Mouse (Mus musculus) spleen, adult 2 months (tissue): Measurements from ENCODE around the gene Ppp2r1b.

Source experiments
- CTCF ChIP-seq: fragments of 200-500 bp; IDR thresholded peaks from 2 replicates; pipeline ENCODE4 v1.5.1; 2011; ENCODE audit warnings: mild to moderate bottlenecking, inconsistent platforms; ENCODE audit not compliant: insufficient read depth, insufficient read length, insufficient replicate concordance; ENCODE audit errors: extremely low read depth
- POLR2A ChIP-seq: fragments of 200-500 bp; IDR thresholded peaks from 2 replicates; pipeline ENCODE4 v1.6.1; 2011; ENCODE audit warnings: low read depth, low read length, inconsistent platforms

DNA sequence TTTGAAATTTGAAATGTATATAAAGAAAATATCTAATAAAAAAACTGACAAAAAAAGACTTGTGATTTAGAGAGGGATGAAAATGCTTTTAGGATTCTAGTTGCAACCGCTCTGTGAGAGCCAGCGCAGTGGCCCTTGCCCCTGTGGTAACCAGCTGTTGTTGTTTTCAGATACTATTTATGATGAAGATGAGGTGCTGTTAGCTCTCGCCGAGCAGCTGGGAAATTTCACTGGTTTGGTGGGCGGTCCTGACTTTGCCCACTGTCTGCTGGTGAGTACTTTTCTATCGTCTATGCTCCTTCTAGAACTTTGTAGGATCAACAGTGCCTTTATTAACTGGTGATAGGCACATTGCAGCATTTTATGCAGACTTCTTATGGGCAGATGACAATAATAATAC, 13.6 kb downstream of the Ppp2r1b start:
- no peak for TF ChIP-seq CTCF
- TF ChIP-seq POLR2A: no peak
